Mouse (Mus musculus) cerebellum, adult 18-20 months (tissue): Measurements from ENCODE around the gene Snx1.

Experiments
- DNase-seq, 2 experiments: peaks; one replicate each; pipeline ENCODE4 v3.0.0; 2021

Snx1 gene

DNA sequence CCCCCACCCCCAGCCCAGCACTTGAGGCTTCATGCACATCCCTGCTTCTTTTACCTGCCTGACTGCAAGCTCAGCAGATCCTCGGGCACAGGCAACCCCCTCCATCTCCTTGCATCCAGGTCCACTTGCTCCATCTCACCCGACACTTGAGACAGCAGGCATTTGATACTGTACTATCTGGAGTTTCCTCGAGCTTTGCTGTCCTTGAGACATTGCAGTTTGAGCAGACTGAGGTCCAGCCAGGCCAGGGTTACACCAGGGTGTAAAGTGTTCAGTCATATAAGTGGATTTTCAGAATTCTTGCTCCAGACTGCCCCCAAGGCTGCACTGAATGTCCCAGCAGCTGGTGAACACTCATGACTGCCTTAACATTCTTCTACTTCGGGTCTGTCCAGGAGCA lies 84.1 kb downstream of the Snx1 start:
- no peak for DNase-seq

DNA sequence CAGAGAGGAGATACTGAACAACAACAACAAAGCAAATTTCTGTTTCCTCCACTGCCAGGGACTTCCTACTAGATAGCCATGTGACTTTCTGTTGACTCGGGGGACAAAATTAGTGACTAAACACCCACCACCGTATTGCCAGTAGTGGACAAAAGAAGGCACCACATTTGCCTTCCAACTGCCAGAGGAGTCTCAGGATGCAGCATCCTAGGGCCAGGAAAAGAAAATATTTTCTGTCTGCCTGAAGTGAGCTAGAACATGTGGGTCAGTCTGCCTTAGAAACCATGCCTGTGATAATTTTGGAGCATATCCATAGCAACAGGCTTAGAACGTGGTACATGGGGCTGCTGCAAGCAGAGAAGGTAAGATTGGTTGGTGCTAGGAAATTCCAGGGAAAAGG lies 85.6 kb downstream of the Snx1 start:
- DNase-seq, result no peak

DNA sequence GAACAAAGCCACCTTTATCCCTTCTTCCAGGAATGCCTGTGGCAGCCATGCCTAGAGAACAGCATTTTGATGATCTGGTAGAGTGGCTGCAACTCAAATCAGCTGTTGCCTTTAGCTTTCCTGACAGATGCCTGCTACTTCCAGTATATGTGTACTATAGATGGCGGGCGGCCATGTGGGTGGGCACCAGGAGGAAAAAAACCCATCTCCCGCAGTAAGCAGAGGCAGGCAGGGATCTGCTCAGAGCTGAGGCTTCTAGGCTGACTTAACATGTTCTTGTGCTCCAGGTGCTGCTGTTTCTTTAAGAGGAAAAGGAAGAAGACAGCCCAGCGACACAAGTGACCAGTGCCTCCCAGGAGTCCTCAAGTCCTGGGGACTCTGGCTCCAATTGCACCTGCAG lies 87.1 kb downstream of the Snx1 start:
- no peak for DNase-seq

DNA sequence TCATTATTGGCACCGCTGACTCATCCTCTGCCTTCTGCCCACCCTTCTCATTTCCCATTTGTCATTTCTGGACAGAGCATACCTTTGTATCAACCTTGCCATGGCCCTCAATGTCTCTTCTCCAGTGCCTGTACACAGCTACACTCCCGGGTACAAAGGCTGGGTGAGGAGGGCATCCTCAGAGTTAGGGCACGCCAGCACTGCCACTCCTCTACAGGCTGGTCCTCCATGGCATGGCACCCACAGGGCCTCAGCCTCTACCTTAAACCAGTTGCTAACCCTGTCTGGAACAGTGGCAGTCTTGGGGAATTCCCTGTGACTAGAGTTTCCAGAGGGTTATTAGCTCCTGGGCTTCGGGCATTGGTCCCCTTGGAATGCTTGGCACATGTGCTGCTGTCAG lies 87.8 kb downstream of the Snx1 start:
- DNase-seq, result no peak
